Mouse (Mus musculus) kidney, postnatal 14 days (tissue): ENCODE measurements at regions not wholly inside any gene's neighbourhood (a gene's known extent, or its start where the extent isn't known, plus 50 kb on each side); places are given as distances from the start of the nearest gene placed in this dataset.

ENCODE experiments used
- DNase-seq: peaks from one replicate; pipeline ENCODE4 v3.0.0; 2022; ENCODE audit warnings: mixed read lengths

DNA sequence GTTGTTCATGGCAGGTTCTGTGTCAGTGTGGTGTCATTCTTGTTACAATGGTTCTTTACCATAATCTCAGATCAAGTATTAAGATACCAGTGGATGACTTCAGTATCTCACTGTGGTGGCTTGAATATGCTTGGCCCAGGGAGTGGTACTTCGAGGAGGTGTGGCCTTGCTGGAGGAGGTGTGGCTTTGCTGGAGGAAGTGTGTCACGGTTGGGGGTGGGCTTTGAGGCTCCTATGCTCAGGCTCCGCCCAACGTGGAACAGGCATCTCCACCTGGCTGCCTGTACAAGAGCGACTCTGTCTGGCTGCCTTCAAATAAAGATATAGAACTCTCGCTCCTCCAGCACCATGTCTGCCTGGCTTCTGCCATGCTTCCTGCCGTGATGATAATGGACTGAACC is 63.6 kb downstream of the Cd2 start:
- no peak for DNase-seq

DNA sequence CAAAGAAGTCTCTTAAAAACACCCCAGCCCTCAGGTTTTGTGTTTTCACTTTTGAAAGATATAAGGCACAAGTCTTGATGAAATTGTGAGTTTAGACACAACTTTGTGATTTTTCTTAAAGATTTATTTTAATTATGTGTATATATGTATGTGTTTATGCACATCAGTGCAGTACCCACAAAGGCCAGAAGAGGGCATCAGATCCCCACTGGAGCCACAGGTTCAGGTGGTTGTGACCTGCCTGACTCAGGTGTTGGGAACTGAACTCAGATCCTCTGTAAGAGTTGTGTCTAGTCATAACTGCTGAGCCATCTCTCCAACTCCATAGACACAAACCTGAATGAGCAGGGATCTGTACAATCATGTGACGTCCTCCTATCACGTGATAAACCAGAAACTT is 67.8 kb downstream of the Cd2 start:
- DNase-seq, result no peak

- no peak for DNase-seq
Observed at GRCm38 (mm10) chr3:101216711-101217110, 71.0 kb downstream of the Cd2 start.

- no peak for DNase-seq
Observed at GRCm38 (mm10) chr3:101213212-101213562, 74.6 kb downstream of the Cd2 start.

GRCm38 (mm10) chr3:101212403-101213211 is 75.1 kb downstream of the Cd2 start:
- DNase-seq, result no peak

- peak; percentile 62 for DNase-seq
Observed at GRCm38 (mm10) chr3:101211936-101212335, 75.8 kb downstream of the Cd2 start.

- DNase-seq, result no peak
Observed at GRCm38 (mm10) chr3:101209546-101209945, 78.2 kb downstream of the Cd2 start.

DNA sequence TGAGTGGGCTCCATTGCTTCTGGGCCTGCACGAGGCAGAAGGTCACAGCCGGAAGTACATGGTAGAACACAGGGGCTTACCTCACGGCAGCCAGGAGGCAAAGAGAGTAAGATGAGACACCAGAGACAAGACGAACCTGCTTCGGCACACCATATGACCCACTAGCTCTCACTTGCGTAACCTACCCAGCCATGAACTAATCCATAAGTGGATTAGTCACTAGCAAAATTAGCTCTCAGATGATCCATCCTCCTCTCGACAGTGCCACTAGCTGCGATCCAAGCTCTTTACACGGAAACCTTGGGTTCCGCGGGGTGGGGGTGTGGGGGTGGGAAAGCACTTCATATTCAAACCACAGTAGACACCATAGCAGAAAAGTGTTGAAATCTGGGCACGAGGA is 79.0 kb downstream of the Cd2 start:
- no peak for DNase-seq

DNA sequence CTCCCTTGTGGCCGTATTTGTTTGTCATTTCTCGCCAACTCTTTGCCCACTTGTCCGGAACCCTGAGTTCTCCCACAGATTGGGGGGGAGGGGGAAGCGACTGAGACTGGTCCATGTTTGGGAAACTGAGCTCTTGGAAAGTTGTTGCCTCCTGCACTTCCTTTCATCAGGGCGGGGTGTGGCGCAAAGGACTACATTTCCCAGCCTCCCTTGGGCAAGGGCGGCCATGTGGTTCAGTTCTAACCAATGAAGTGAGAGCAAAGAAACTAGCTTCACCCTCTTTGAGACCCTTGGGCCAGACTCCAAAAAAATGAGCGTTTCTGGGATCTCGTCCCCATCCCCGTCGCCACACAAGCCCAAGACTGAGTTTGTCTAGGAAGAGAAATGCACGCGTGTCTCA is 81.6 kb downstream of the Cd2 start:
- peak; percentile 26 for DNase-seq

DNA sequence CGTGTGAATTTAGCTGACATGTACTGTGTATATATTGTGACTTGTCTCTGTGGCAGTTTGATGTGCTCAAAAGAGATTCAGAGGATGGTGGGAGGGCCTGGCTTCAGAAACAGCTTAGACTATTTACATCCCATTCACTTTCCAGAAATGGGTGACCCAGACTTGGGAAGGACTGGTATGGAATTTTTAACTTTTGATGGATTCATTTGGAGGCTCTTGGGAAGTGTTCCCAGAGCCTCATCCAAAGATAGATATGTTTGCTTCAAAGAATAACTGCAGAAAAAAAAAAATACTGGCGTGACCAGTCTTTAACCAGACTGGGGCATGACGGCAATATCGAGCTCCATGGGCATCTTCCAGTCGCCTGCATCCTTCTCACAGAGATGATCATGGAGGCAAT is 84.6 kb upstream of the Ptgfrn start:
- DNase-seq, result no peak

- no peak for DNase-seq
Observed at GRCm38 (mm10) chr3:101194319-101194718, 84.2 kb upstream of the Ptgfrn start.

- no peak for DNase-seq
Observed at GRCm38 (mm10) chr3:101191298-101191986, 81.4 kb upstream of the Ptgfrn start.

- no peak for DNase-seq
Observed at GRCm38 (mm10) chr3:101181958-101182357, 71.9 kb upstream of the Ptgfrn start.

- DNase-seq, result no peak
Observed at GRCm38 (mm10) chr3:101173954-101174353, 63.9 kb upstream of the Ptgfrn start.

GRCm38 (mm10) chr3:101170037-101171019 is 60.2 kb upstream of the Ptgfrn start:
- peak; percentile 9 for DNase-seq

DNA sequence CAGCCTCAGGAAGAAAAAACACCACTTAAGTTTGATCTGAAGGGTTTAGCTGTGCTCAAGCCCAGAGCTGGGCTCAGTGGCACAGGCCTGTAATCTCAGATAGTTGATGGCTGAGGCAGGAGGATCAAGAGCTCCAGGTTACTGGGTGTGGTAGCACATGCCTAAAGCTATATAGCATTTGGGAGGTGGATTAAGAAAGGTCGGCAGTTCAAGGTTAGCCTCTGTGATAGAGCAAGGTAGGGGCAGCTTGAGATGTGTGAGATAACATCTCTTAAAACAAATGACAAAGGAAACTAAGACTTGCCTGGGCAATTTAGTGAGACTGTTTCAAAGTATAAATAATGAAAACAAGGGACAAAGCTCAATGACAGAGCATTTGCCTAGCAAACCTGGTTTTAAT is 56.9 kb upstream of the Ptgfrn start:
- DNase-seq, result no peak

DNA sequence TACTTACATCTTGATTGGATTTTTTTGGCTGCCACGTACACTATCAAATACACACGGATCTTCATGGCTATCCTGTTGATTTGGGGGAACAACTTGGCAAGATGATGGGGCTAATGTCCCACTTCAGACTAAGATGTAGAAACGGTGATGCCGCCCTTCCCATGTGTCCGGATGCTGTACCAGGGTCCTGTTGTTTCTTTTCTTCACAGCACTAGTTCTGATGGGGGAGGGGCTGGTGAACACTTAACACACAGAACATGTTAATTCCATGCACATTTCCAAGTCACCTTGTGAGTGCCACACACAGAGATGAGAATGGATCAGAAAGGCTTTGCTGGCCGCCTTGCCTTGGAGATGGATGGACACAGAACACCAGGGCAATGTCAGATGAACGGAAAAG is 56.5 kb upstream of the Ptgfrn start:
- DNase-seq, result no peak

GRCm38 (mm10) chr3:101165261-101165660 is 55.2 kb upstream of the Ptgfrn start:
- no peak for DNase-seq

DNA sequence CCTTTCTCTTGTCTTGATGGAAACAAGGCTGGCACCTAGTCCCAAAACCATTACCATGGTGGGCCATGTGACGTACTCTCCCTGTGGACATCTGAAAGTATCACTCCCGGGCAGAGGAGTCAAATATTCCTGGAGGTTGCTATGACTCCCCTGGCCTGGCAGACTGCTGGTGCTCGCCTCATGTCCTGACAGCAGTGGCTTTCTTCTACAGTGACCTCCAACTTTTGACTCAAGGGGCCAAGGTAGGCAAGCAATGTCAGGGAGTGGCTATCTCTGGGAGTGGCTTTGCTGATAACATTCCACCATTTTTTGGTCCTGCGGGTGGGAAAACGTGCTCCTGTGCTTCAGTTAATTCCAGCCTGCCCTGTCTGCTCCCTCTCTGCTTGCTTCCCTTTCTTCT is 54.7 kb upstream of the Ptgfrn start:
- DNase-seq, result no peak

DNA sequence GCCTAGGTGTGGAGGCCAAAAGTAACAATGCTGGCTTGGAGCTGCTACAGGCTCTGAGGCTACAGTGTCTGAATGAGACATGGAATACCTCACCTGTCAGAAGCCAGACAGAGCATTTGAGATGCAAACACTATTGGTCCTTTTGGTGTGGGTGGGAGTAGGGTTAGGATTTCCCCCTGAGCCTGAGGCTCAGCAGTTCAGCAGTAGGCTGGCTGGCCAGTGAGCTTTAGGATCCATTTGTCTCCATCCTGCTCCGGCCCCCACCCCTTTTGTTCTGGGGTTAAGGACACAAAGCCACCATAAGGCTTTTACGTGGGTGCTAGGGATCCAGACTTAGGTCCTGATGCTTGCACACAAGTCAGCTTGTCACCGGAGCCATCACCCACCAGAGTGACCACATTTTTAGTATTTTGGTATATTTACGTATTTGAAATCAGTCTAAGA is 53.9 kb upstream of the Ptgfrn start:
- no peak for DNase-seq

- DNase-seq, result no peak
Observed at GRCm38 (mm10) chr3:101163160-101163990, 53.3 kb upstream of the Ptgfrn start.

GRCm38 (mm10) chr3:101162536-101163159 is 52.6 kb upstream of the Ptgfrn start:
- no peak for DNase-seq
